Mouse (Mus musculus) liver, adult 2 months (tissue): ENCODE measurements around the gene Clasrp. TPM values are rescaled to one million over a fixed set of nuclear protein-coding genes. Genes with fewer than 3 reads are reported as not detected.
A peak's percentile ranks its signal among the peaks of the same experiment; 100 is the strongest.
"Not testable (repeated sequence)": the region's sequence is repeated elsewhere in the genome, so short reads cannot be mapped to it uniquely, and the experiment has no call there.

Experiments
- DNase-seq: peaks from one replicate; pipeline ENCODE4 v3.0.0-alpha.2; 2011; ENCODE audit warnings: low read depth, low spot score; ENCODE audit errors: extremely low read depth
- H3K27ac ChIP-seq: fragments of 200-500 bp; replicated peaks from 2 replicates; pipeline ENCODE4 v1.5.1; 2012; ENCODE audit warnings: low read depth, mild to moderate bottlenecking, control low read depth, inconsistent platforms, low read length; ENCODE audit not compliant: insufficient read depth
- H3K27me3 ChIP-seq: fragments of 200-500 bp; 2 replicates; pipeline ENCODE4 v1.6.1; 2012; ENCODE audit warnings: mild to moderate bottlenecking, moderate library complexity, low read length, inconsistent platforms; ENCODE audit not compliant: control insufficient read depth, insufficient read depth
- H3K36me3 ChIP-seq: fragments of 200-500 bp; 2 replicates; pipeline ENCODE4 v1.6.1; 2012; ENCODE audit warnings: low read length, inconsistent platforms; ENCODE audit not compliant: control insufficient read depth, insufficient read depth
- H3K4me1 ChIP-seq: fragments of 200-500 bp; 2 replicates; pipeline ENCODE4 v1.6.1; 2011; ENCODE audit warnings: low read length; ENCODE audit not compliant: control insufficient read depth, insufficient read depth
- H3K4me3 ChIP-seq: fragments of 200-500 bp; 2 replicates; pipeline ENCODE4 v1.5.1; 2011; ENCODE audit warnings: low read depth, mild to moderate bottlenecking, control low read depth, low read length, moderate library complexity; ENCODE audit not compliant: insufficient read depth
- H3K79me2 ChIP-seq: fragments of 200-500 bp; 2 replicates; pipeline ENCODE4 v1.6.1; 2012; ENCODE audit warnings: inconsistent platforms, mild to moderate bottlenecking, low read length, moderate library complexity; ENCODE audit not compliant: control insufficient read depth, insufficient read depth
- H3K9ac ChIP-seq: fragments of 200-500 bp; 2 replicates; pipeline ENCODE4 v1.6.1; 2012; ENCODE audit warnings: low read depth, mild to moderate bottlenecking, control low read depth, inconsistent platforms, low read length
- CTCF ChIP-seq: fragments of 200-500 bp; IDR thresholded peaks from 2 replicates; pipeline ENCODE4 v1.5.1; 2011; ENCODE audit warnings: low read depth, low read length, control low read depth
- POLR2A ChIP-seq: fragments of 200-500 bp; IDR thresholded peaks from 2 replicates; pipeline ENCODE4 v1.6.1; 2011; ENCODE audit warnings: low read length, control low read depth; ENCODE audit not compliant: insufficient read depth; ENCODE audit errors: extremely low read depth
- WGBS: fragments of 180-500 bp; shearing (Covaris S2); methylation state at CpG from one replicate; pipeline ENCODE4 v1.1.7; 2018; 5-methylcytosine and 5-hydroxymethylcytosine counted together
- polyA plus RNA-seq: library from polyadenylated mRNA; depleted of rRNA; stranded (reverse); fragments of >200 nt; gene quantifications from 2 replicates; pipeline ENCODE4 v1.2.3, GENCODE M21; 2012
- total RNA-seq: library from RNA; depleted of rRNA; stranded (reverse); fragments of >200 nt; gene quantifications from 2 replicates; pipeline ENCODE4 v1.2.3, GENCODE M21; 2014

Gene Clasrp
- total and polyA plus RNA-seq, 2 experiments: 5.3 to 24.8 TPM

DNA sequence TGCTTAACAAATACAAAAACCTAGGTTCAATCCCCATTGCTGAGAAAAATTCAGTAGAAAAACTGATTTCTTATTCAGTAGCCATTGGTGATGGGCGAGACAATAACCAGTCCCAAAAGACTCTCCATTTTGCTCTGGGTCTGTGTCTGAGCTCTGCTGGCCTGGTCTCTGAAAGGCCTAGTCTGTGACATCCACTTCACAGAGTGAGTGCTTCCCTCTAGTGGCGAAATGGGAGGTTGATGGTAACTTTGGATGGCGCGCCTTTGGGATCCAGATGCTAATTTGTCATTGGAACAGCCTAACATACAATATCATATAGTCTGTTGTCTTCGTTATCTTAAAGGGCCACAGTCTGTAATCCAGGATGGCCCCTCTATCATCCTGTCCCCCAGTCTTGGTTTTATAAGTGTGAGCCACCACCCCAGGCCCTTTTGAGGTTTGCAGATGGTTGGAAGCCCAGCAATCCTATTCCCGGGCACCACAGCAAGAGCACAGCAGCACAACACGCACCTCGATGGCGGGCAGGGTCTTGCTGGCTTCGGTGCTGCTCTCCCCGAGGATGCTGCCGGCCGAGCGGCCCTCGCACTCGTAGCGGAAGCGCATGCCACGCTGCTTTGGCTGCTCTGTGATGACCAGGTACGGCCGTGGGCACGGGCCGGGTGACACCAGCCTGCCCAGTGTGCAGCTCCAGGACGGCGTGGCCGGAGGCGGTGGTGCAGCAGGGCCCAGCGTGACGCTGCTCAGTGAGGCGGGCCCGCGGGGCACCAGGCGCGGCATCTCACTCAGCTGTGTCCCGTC is 14.9 kb upstream of the Clasrp start:
- no peak overlapping the region for H3K9ac ChIP-seq
- no peak overlapping the region for H3K4me3 ChIP-seq
- H3K36me3 ChIP-seq: no peaks in the 10 kb centered on the region
- no peaks in the 10 kb centered on the region for H3K4me1 ChIP-seq
- peak; percentile 76 for TF ChIP-seq CTCF
- TF ChIP-seq POLR2A: no peak
- no peaks in the 10 kb centered on the region for H3K79me2 ChIP-seq
- 31% methylated on average over 35 of the region's 35 CpGs for WGBS
- H3K27ac ChIP-seq: no peak overlapping the region
- no peaks in the 10 kb centered on the region for H3K27me3 ChIP-seq
- DNase-seq: peak; percentile 54

DNA sequence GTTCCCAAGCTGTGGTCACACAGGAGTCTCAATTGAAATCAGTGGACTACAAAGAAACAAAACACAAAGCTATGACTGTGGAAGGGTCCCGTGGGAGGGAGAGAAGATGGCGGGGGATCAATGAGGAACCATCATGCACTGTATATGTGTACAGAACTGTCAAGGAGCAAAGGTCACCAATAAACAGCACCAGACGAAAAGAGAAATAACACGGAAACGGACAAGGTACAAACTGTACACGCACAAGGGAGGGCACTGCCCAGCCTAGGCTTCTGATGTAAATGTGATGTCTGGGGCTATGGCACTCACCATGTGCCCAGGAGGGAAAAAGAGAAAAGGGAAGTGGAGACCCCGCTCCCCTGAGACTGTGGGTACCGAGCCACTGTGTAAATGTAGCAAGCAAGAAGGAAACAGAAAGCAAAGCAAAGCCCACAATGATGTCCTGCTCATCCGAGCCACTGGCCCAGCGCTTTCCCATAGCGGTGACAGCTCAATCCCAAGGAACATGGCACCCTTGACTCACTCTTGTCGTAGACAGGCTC is 10.8 kb upstream of the Clasrp start:
- DNase-seq: no peak
- H3K27ac ChIP-seq: no peak overlapping the region
- H3K4me1 ChIP-seq: no peaks in the 10 kb centered on the region
- no peaks in the 10 kb centered on the region for H3K79me2 ChIP-seq
- 73% methylated on average over 12 of the region's 12 CpGs for WGBS
- no peak overlapping the region for H3K9ac ChIP-seq
- H3K36me3 ChIP-seq: no peaks in the 10 kb centered on the region
- H3K4me3 ChIP-seq: no peak overlapping the region
- H3K27me3 ChIP-seq: no peaks in the 10 kb centered on the region
- no peak for TF ChIP-seq POLR2A
- no peak for TF ChIP-seq CTCF

DNA sequence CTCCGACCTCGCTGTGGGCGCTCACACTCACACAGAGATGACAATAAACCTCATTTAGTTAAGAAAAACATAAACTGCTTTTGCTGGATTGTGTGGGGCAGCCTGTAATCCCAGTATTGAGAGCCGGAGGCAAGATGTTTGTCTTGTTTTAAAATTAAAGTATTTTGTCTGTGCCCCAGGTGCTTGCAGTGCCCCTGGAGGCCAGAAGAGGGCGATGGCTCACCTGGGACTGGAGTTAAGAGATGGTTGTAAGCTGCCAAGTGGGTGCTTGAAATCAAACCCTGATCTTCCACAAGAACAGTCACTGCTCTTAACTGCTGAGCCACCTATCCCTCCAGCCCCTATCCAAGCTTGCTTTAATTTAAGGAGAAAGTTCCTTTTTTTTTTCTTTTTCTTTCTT is 6.7 kb upstream of the Clasrp start:
- Histone ChIP-seq H3K27ac (no peak overlapping the region), H3K36me3 (no peaks in the 10 kb centered on the region)
- no peak for TF ChIP-seq POLR2A
- TF ChIP-seq CTCF: peak; percentile 25; the same call in 1 of the 2 replicates

DNA sequence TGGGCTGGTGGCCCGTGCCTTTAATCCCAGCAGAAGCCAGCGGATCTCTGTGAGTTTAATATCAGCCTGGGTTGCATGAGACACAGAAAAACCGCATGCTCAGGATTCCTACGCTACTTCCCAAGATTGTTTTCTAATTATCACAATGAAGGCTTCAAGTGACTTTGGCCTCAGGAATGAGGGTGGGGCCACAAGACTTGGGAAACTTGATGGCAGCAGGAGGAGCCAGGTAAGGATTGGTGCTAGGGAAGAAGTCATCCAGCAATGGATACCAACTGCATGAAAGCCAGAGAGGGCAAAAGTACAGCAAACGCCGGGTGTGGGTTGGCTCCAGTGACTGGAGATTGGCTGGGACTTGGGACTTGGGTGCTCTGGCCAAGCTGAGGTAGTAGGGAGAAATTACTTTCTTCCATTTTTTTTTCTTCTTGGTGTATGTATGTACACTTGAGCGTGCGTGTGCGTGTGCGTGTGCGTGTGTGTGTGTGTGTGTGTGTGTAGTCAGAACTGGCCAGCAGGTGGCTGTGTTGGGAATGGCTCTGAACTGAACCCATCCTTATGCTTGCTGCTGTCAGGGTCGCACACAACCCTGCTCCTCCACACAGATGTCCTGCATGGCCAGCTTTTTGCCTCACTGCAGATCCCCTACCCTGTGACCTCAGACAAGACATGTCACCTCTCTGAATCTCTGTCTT is 5.5 kb upstream of the Clasrp start:
- no peak overlapping the region for H3K4me3 ChIP-seq
- DNase-seq: no peak
- H3K27ac ChIP-seq: no peak overlapping the region
- H3K79me2 ChIP-seq: no peaks in the 10 kb centered on the region
- no peak overlapping the region for H3K9ac ChIP-seq
- no peaks in the 10 kb centered on the region for H3K27me3 ChIP-seq
- H3K4me1 ChIP-seq: no peaks in the 10 kb centered on the region
- WGBS: 94% methylated on average over 12 of the region's 12 CpGs
- no peaks in the 10 kb centered on the region for H3K36me3 ChIP-seq
- TF ChIP-seq POLR2A: no peak
- no peak for TF ChIP-seq CTCF

More for the DNA sequence above, 6.7 kb upstream of the Clasrp start:
- DNase-seq: no peak
- WGBS: 82% methylated on average over 5 of the region's 5 CpGs
- Histone ChIP-seq H3K9ac (no peak overlapping the region), H3K4me3 (no peak overlapping the region), H3K4me1 (no peaks in the 10 kb centered on the region), H3K79me2 (no peaks in the 10 kb centered on the region), H3K27me3 (no peaks in the 10 kb centered on the region)

DNA sequence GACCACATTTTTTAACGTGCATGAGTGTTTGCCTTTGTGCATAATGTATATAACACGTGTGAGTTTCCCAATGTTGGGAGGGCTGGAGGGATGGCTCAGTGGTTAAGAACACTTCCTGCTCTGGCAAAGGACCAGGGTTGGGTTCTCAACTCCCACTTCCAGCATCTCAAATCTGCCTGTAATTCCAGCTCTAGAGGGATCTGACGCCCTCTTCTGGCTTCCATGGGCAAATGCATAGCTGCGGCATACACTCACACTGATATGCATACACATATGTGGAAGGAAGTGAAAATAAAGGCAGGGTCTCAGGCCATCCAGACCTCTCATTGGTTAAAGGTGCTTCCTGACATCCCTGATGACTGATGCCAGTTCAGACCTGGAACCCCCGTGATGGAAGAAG is 3.0 kb upstream of the Clasrp start:
- Histone ChIP-seq H3K27ac (no peak overlapping the region), H3K36me3 (no peaks in the 10 kb centered on the region), H3K9ac (no peak overlapping the region), H3K4me1 (peaks cover 5% of the 10 kb centered on the region; the same call in 1 of the 2 replicates), H3K79me2 (peaks cover 6% of the 10 kb centered on the region; the same call in 1 of the 2 replicates), H3K4me3 (no peak overlapping the region), H3K27me3 (no peaks in the 10 kb centered on the region)
- 80% methylated on average over 5 of the region's 5 CpGs for WGBS
- TF ChIP-seq CTCF: no peak
- TF ChIP-seq POLR2A: no peak
- no peak for DNase-seq

DNA sequence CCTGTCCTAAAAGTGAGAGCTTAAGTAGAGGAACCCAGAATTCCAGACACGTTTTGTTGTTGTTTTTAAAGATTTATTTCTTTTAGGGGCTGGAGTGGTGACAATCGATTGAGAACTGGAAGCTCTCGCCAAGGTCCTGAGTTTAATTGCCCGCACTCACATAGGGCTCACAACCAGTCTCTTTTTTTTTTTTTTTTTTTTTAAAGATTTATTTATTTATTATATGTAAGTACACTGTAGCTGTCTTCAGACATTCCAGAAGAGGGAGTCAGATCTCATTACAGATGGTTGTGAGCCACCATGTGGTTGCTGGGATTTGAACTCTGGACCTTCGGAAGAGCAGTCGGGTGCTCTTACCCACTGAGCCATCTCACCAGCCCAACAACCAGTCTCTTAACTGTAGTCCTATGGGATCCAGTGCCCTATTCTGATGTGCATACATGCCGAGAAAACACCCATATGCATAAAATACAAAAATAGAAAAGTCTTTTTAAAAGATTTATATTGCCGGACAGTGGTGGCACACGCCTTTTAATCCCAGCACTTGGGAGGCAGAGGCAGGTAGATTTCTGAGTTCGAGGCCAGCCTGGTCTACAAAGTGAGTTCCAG is 424 bp upstream of the Clasrp start:
- not testable (repeated sequence) for DNase-seq, H3K4me1 ChIP-seq, H3K27me3 ChIP-seq, H3K27ac ChIP-seq, H3K4me3 ChIP-seq, H3K36me3 ChIP-seq, H3K9ac ChIP-seq
- 60% methylated on average over 10 of the region's 10 CpGs for WGBS
- peaks cover 14% of the 10 kb centered on the region; the same call in 1 of the 2 replicates for H3K79me2 ChIP-seq
